Mouse (Mus musculus) heart, postnatal 0 days (tissue): ENCODE results near the gene Megf9.

Source experiments
- CTCF ChIP-seq: IDR thresholded peaks from 2 replicates; pipeline ENCODE4 v1.5.1; 2016; ENCODE audit warnings: antibody characterized with exemption, control low read depth, low read depth
- EP300 ChIP-seq: IDR thresholded peaks from 2 replicates; pipeline ENCODE4 v1.6.1; 2016; ENCODE audit warnings: antibody characterized with exemption, low read depth

DNA sequence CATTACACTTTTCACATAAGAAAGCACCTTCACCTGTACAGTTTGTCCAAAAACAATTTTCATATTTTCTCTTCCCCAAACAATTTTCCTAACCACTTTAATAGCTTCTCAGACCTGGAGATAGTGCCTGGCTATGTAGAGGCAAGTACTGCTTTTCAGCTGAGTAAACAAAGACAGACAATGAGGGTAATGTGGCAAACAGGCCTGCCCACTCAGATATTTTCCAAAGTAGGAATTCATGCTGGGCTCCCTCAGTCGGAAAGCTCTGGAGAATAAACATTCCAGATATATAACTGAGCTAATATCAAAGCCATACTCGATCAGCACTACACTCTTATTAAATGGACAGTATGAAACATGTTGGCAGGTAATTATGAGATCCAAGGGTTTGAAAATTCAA is 25.2 kb downstream of the Megf9 start:
- TF ChIP-seq CTCF (no peak), EP300 (no peak)
